Mouse (Mus musculus) adrenal gland, postnatal 25 days (tissue): ENCODE measurements at regions not wholly inside any gene's neighbourhood (a gene's known extent, or its start where the extent isn't known, plus 50 kb on each side); places are given as distances from the start of the nearest gene placed in this dataset.

Experiments used
- DNase-seq: peaks from one replicate; pipeline ENCODE4 v3.0.0; 2021; ENCODE audit warnings: mixed read lengths

DNA sequence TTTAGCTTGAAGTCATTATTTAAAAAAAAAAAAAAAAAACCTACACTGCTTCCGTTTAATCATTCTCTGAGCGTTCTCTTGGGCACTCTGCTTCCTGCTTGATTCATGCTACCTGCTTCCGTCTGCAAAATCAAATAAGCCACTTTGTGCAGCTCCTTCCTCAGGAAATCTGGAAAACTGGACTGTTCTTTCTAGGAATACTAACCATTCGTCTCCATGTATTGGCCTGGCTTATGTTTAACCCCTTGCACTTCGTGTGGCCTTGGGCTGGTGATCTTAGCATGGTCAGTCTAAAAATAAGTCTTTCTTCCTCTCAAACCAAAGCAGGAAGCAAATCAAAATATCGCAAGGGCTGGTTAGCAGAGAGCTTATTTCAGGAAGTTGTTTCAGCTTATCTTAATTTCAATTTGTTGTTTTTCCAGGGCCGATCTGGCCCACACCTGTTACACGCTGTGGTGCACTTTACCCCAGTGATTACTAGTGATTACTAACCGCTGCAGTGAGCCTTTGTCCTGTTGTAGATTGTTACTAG is 68.5 kb upstream of the Lcorl start:
- DNase-seq: no peak

DNA sequence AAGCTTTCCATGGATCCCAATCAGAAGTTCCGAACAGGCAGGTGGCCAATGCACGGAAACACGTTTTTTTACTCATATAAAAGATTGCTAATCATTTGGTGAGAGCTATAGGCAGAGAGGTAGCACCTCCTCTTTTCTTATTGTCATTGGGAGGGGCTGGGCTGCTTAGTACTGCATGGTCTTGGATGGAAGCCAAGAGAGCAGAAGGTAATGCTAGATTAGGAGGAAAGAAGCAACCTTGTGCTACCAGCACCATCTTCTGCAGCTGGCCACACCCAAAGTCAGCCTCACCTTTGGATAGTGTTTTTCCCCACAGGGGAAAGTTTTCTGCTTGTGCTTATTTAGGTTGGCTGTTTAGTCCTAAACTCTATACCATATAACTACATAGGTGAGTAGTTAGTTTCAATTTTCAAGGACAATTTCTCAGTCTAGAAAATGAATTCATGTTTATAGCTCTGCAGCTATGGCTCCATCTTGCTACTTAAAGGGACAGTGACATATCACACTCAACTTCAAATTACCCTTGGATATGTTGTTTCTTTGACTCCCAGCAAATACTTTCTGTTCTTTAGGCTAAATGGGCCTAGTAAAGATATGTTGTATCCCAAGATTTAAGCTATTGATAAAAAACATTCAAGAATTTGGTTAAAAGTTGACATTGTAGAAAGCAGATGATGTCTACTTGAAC is 66.6 kb upstream of the Lcorl start:
- DNase-seq: no peak
